10 mouse cellular contexts compared by ENCODE assay signal in the genomic region with DNA sequence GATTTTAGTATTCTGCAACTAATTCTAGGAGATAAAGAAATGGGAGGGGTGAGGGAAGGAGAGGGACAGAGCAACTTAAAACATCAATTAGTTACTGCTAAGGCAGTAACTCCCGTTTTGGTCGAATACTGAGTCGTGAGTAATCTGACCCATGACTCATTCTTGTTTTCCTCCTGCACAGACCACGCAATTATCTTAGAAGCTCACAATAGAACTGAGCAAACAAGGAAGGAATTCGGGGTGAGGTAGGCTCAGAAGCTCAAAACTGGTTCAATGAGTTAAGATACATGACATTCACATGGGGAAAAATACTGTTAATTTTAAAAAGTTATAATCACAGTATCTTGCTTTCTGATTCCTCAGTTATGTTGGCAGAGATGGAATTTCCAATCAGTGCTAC. TPM values are rescaled to one million over a fixed set of nuclear protein-coding genes. Genes with fewer than 3 reads are reported as not detected.
DNase-seq lines count a peak whose midpoint lies in the region; ATAC-seq lines count a peak whose summit lies in the region.
"Had no signal": no experiment of that assay in that cellular context is flagged by ENCODE, and none has a peak within 500 bp of the region (broad histone marks: within the 10 kb centered on the region; RNA-seq: fewer than 3 reads in every experiment).

No protein-coding gene starts in this region.

- no peaks in the 10 kb centered on the region for H3K9me3 ChIP-seq in kidney, embryonic 14.5 days (ENCODE audit: control insufficient read depth, low read length)

- no peaks in the 10 kb centered on the region for H3K4me1 ChIP-seq in kidney, embryonic 14.5 days (ENCODE audit: control insufficient read depth, insufficient read depth, low read length)

- no peak for DNase-seq in kidney, adult 18-20 months
- peak; percentile 88 for DNase-seq in Muller cell, postnatal 12 days (ENCODE audit: inconsistent ontology term)
- peak; percentile 53 to 64 for DNase-seq in heart, adult 9 months (ENCODE audit: low spot score in 2 of 2)
- DNase-seq in lung, postnatal 25 days (ENCODE audit: low spot score): peak; percentile 53
- DNase-seq in cerebellum, postnatal 14 days: no peak
- DNase-seq in right cerebral cortex, postnatal 4 days: no peak
- DNase-seq: cerebellum, adult 18-20 months had no signal

- ATAC-seq in kidney, embryonic 14.5 days (ENCODE audit: low FRiP score, low TSS enrichment): peak; percentile 53; the same call in 1 of the 2 replicates
- no peak for ATAC-seq in megakaryocyte-erythroid progenitor cell, adult 5-6 weeks (replicated peaks; ENCODE audit: low FRiP score, low TSS enrichment, poor library complexity, severe bottlenecking)

- no peak overlapping the region for H3K27ac ChIP-seq in kidney, embryonic 14.5 days (ENCODE audit: low read depth, low read length)

- H3K27me3 ChIP-seq in kidney, embryonic 14.5 days (ENCODE audit: control insufficient read depth, insufficient read depth, low read length): no peaks in the 10 kb centered on the region

- 8% methylated on average over 5 of the region's 5 CpGs for WGBS in kidney, embryonic 14.5 days

- H3K4me3 ChIP-seq in kidney, embryonic 14.5 days (ENCODE audit: low read length): no peak overlapping the region

- no peak overlapping the region for H3K9ac ChIP-seq in kidney, embryonic 14.5 days (ENCODE audit: low read depth, low read length)

- H3K4me2 ChIP-seq in kidney, embryonic 14.5 days (replicated peaks; ENCODE audit: low read depth, low read length): no peak overlapping the region

- H3K36me3 ChIP-seq in kidney, embryonic 14.5 days (ENCODE audit: control insufficient read depth, insufficient read depth, low read length): no peaks in the 10 kb centered on the region

RNA-seq across cellular contexts. Expression of a gene that starts 1.3 kb away (rescaled TPM):
- polyA plus RNA-seq in kidney, embryonic 14.5 days (2014; fragmentation: Nextera tagmentation; extraction: Ambion mirVana): 1.0 and 1.7 TPM in 2 replicates
- not detected in 2 replicates for total RNA-seq in megakaryocyte-erythroid progenitor cell, adult 5-6 weeks (2014; fragmentation: Nextera tagmentation)
- 1.4 and 5.7 TPM in 2 replicates for total RNA-seq in megakaryocyte-erythroid progenitor cell, adult 5-6 weeks (2017)
- total RNA-seq: MEL had no signal

Comparison
In these comparisons a context has a peak if more than half of its experiments do, and no peak if none do; other contexts are left out.
1. DNase-seq: peak in Muller cell, postnatal 12 days (single experiment), heart, adult 9 months (2 of 2) and lung, postnatal 25 days (single experiment); none in kidney, adult 18-20 months (single experiment), cerebellum, postnatal 14 days (0 of 2) and right cerebral cortex, postnatal 4 days (single experiment).